Mouse (Mus musculus): ENCODE results near the gene Brca2. TPM values are rescaled to one million over a fixed set of nuclear protein-coding genes. Genes with fewer than 3 reads are reported as not detected.

Brca2 gene
- polyA plus RNA-seq, 1 experiment from 2014 or later: 11.6 TPM

- peak overlapping the region; percentile 99 for H3K4me2 ChIP-seq
- H3K36me3 ChIP-seq: peaks cover 8% of the 10 kb centered on the region; the same call in 1 of the 2 replicates
- H3K4me1 ChIP-seq: peaks cover 17% of the 10 kb centered on the region
- peaks cover 28% of the 10 kb centered on the region; the same call in 1 of the 2 replicates for H3K27me3 ChIP-seq (replicated peaks)
- H3K4me3 ChIP-seq (replicated peaks): peak overlapping the region; percentile 86
- H3K9ac ChIP-seq (replicated peaks): peak overlapping the region; percentile 81; the same call in 1 of the 2 replicates
- ATAC-seq (ENCODE audit: low FRiP score): no peak
- 75% methylated on average over 13 of the region's 13 CpGs for WGBS
- no peaks in the 10 kb centered on the region for H3K9me3 ChIP-seq (replicated peaks)
- H3K27ac ChIP-seq (replicated peaks): 0 out of 2 replicates have a peak overlapping the region, but pooled peaks have one; percentile 62
Observed at GRCm38 (mm10) chr5:150592186-150592903, 69.9 kb downstream of the Brca2 start.

- Histone ChIP-seq H3K4me1 (peaks cover 17% of the 10 kb centered on the region), H3K4me2 (peak overlapping the region; percentile 99), H3K4me3 (replicated peaks) (peak overlapping the region; percentile 86), H3K27ac (replicated peaks) (peak overlapping the region; percentile 62), H3K36me3 (peaks cover 6% of the 10 kb centered on the region; the same call in 1 of the 2 replicates), H3K27me3 (replicated peaks) (peaks cover 31% of the 10 kb centered on the region; the same call in 1 of the 2 replicates), H3K9me3 (replicated peaks) (no peaks in the 10 kb centered on the region), H3K9ac (replicated peaks) (peak overlapping the region; percentile 81)
- WGBS: 8% methylated on average over 40 of the region's 40 CpGs
- ATAC-seq (ENCODE audit: low FRiP score): peak; percentile 50
Observed at GRCm38 (mm10) chr5:150592904-150593755, 70.7 kb downstream of the Brca2 start.

- peaks cover 31% of the 10 kb centered on the region; the same call in 1 of the 2 replicates for H3K27me3 ChIP-seq (replicated peaks)
- H3K36me3 ChIP-seq: peaks cover 6% of the 10 kb centered on the region; the same call in 1 of the 2 replicates
- WGBS: under 1% methylated on average over 96 of the region's 102 CpGs
- peak overlapping the region; percentile 62 for H3K27ac ChIP-seq (replicated peaks)
- no peaks in the 10 kb centered on the region for H3K9me3 ChIP-seq (replicated peaks)
- peak; percentile 83 for ATAC-seq (ENCODE audit: low FRiP score)
- peak overlapping the region; percentile 81 for H3K9ac ChIP-seq (replicated peaks)
- peak overlapping the region; percentile 86 for H3K4me3 ChIP-seq (replicated peaks)
- H3K4me2 ChIP-seq: peak overlapping the region; percentile 99
- H3K4me1 ChIP-seq: peaks cover 17% of the 10 kb centered on the region
Observed at GRCm38 (mm10) chr5:150593756-150594648, 71.6 kb downstream of the Brca2 start.

- Histone ChIP-seq H3K4me3 (replicated peaks) (peak overlapping the region; percentile 86), H3K4me1 (peaks cover 17% of the 10 kb centered on the region), H3K9ac (replicated peaks) (peak overlapping the region; percentile 81), H3K9me3 (replicated peaks) (no peaks in the 10 kb centered on the region), H3K27ac (replicated peaks) (peak overlapping the region; percentile 62), H3K27me3 (replicated peaks) (peaks cover 31% of the 10 kb centered on the region; the same call in 1 of the 2 replicates), H3K36me3 (peaks cover 6% of the 10 kb centered on the region; the same call in 1 of the 2 replicates), H3K4me2 (peak overlapping the region; percentile 99)
- ATAC-seq (ENCODE audit: low FRiP score): peak; percentile 50
- WGBS: 7% methylated on average over 17 of the region's 17 CpGs
Observed at GRCm38 (mm10) chr5:150594649-150595339, 72.4 kb downstream of the Brca2 start.

- WGBS: 51% methylated on average over 11 of the region's 11 CpGs
- H3K27me3 ChIP-seq (replicated peaks): peaks cover 31% of the 10 kb centered on the region; the same call in 1 of the 2 replicates
Observed at GRCm38 (mm10) chr5:150595366-150596016, 73.1 kb downstream of the Brca2 start.

GRCm38 (mm10) chr5:150597088-150597487 is 74.7 kb downstream of the Brca2 start, which contains the start of gene N4bp2l1:
Gene N4bp2l1, minus strand, starts transcription at chr5:150597188.
- Histone ChIP-seq H3K4me3 (replicated peaks) (no peak within 1 kb of the TSS), H3K4me1 (peaks cover 29% of the 10 kb centered on the region), H3K36me3 (peaks cover 6% of the 10 kb centered on the region; the same call in 1 of the 2 replicates), H3K9me3 (replicated peaks) (no peaks in the 10 kb centered on the region), H3K27ac (replicated peaks) (no peak within 1 kb of the TSS), H3K27me3 (replicated peaks) (peaks cover 28% of the 10 kb centered on the region; the same call in 1 of the 2 replicates), H3K9ac (replicated peaks) (no peak within 1 kb of the TSS), H3K4me2 (no peak within 1 kb of the TSS)
- ATAC-seq (ENCODE audit: low FRiP score): no peak
- 90% methylated on average over 7 of the region's 7 CpGs for WGBS

More at GRCm38 (mm10) chr5:150595366-150596016, 73.1 kb downstream of the Brca2 start:
- Histone ChIP-seq H3K4me2 (peak overlapping the region; percentile 99; the same call in 1 of the 2 replicates), H3K4me3 (replicated peaks) (no peak overlapping the region), H3K4me1 (peaks cover 17% of the 10 kb centered on the region), H3K9me3 (replicated peaks) (no peaks in the 10 kb centered on the region), H3K9ac (replicated peaks) (no peak overlapping the region), H3K36me3 (peaks cover 6% of the 10 kb centered on the region; the same call in 1 of the 2 replicates), H3K27ac (replicated peaks) (no peak overlapping the region)
- ATAC-seq (ENCODE audit: low FRiP score): no peak

- H3K27ac ChIP-seq (replicated peaks): no peak overlapping the region
- no peak for ATAC-seq (ENCODE audit: low FRiP score)
- no peak overlapping the region for H3K4me2 ChIP-seq
- no peak overlapping the region for H3K9ac ChIP-seq (replicated peaks)
- H3K4me3 ChIP-seq (replicated peaks): no peak overlapping the region
- H3K27me3 ChIP-seq (replicated peaks): peaks cover 22% of the 10 kb centered on the region; the same call in 1 of the 2 replicates
- H3K4me1 ChIP-seq: peaks cover 21% of the 10 kb centered on the region
- peaks cover 6% of the 10 kb centered on the region; the same call in 1 of the 2 replicates for H3K36me3 ChIP-seq
- WGBS: 74% methylated on average over 21 of the region's 21 CpGs
- no peaks in the 10 kb centered on the region for H3K9me3 ChIP-seq (replicated peaks)
Observed at GRCm38 (mm10) chr5:150598202-150599119, 76.0 kb downstream of the Brca2 start.

- Histone ChIP-seq H3K4me1 (peaks cover 18% of the 10 kb centered on the region), H3K27me3 (replicated peaks) (peaks cover 22% of the 10 kb centered on the region; the same call in 1 of the 2 replicates), H3K4me3 (replicated peaks) (no peak overlapping the region), H3K27ac (replicated peaks) (no peak overlapping the region), H3K36me3 (peaks cover 6% of the 10 kb centered on the region; the same call in 1 of the 2 replicates), H3K4me2 (no peak overlapping the region), H3K9ac (replicated peaks) (no peak overlapping the region), H3K9me3 (replicated peaks) (no peaks in the 10 kb centered on the region)
- ATAC-seq (ENCODE audit: low FRiP score): no peak
- WGBS: 67% methylated on average over 13 of the region's 13 CpGs
Observed at GRCm38 (mm10) chr5:150599301-150600294, 77.2 kb downstream of the Brca2 start.

Measured in neural tube, embryonic 15.5 days (tissue).